Mouse (Mus musculus): ENCODE data around the gene Plxna4.

GRCm38 (mm10) chr6:32203389-32203788, 384.6 kb downstream of the Plxna4 start:
- TF ChIP-seq FLI1 (IDR thresholded peaks at IDR 0.05; ENCODE audit: low read length) (no peak), GATA1 (IDR thresholded peaks at IDR 0.05; ENCODE audit: borderline replicate concordance, low read length) (no peak)
